Mouse (Mus musculus): ENCODE measurements around the gene Mc1r. TPM values are rescaled to one million over a fixed set of nuclear protein-coding genes. Genes with fewer than 3 reads are reported as not detected.

The Mc1r gene
- polyA plus RNA-seq, 1 experiment = 0.01 TPM

DNA sequence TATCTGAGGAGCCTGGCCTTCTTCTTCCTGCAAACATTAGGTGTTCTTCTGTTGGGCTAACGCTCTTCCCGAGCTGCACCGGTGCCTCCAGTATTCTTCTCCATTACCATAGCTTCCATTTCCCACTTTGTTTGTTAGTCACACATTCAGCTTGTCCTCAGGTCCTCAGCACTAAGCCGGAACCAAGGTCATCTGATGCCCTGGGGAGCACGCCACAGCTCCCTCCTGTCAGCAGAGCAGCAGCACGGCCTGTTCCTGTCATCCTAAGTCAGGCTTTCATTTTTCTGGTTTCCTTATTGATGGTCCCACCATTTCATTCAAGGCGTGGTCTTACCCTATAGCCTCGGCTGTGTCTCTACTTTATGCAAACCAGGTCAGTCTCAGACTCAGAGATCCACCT, 19.1 kb upstream of the Mc1r start:
- peaks cover 95% of the 10 kb centered on the region for H3K36me3 ChIP-seq (ENCODE audit: control insufficient read depth, insufficient read depth)
- no peaks in the 10 kb centered on the region for H3K79me3 ChIP-seq (ENCODE audit: low read depth)
- H3K79me2 ChIP-seq (ENCODE audit: control insufficient read depth, insufficient read depth) = no peaks in the 10 kb centered on the region
- no peak for TF ChIP-seq MAX (IDR thresholded peaks at IDR 0.05)
- TF ChIP-seq MYOD1 (IDR thresholded peaks at IDR 0.05; ENCODE audit: control insufficient read depth, insufficient read length, low read depth) = no peak
- no peak for TF ChIP-seq MYOG (IDR thresholded peaks at IDR 0.05; ENCODE audit: control insufficient read depth, extremely low read depth, insufficient read length)
- TF ChIP-seq FOSL1 (IDR thresholded peaks at IDR 0.05; ENCODE audit: insufficient read depth, low read length, poor library complexity, severe bottlenecking) = no peak
- no peak overlapping the region for H3ac ChIP-seq (ENCODE audit: control insufficient read depth, insufficient read length, low read depth)
- H3K27me3 ChIP-seq (ENCODE audit: control insufficient read depth, insufficient read depth, insufficient read length) = no peaks in the 10 kb centered on the region
- H3K4me3 ChIP-seq (ENCODE audit: insufficient read depth, poor library complexity, severe bottlenecking) = no peak overlapping the region

DNA sequence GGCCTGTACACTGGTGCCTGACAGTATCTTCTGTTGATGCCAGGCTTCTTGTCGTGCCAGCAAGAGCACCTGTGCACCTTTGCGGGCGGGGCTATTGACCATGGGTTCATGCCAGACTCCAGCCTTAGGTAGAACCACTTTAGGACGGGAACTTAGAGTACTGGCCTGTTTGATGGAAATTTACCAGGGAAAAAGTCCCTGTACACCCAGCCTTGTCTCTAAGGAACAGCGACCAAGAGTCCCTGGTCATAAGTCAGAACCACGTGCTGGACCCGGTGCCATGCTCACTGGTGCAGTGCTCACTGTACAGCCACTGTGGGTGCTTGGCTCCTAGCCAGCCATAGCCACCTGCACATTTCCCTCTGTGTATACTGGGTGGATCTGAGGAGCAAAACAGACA, 17.9 kb upstream of the Mc1r start:
- no peak overlapping the region for H3K4me3 ChIP-seq (ENCODE audit: insufficient read depth, poor library complexity, severe bottlenecking)
- no peak for TF ChIP-seq CEBPB (IDR thresholded peaks at IDR 0.05; ENCODE audit: low read depth)
- no peak for TF ChIP-seq CTCF (IDR thresholded peaks at IDR 0.05; ENCODE audit: control insufficient read depth, insufficient read depth, insufficient read length)
- TF ChIP-seq USF1 (IDR thresholded peaks at IDR 0.05; ENCODE audit: low read depth) = no peak
- no peak for TF ChIP-seq FOSL1 (IDR thresholded peaks at IDR 0.05; ENCODE audit: insufficient read depth, low read length, poor library complexity, severe bottlenecking)
- TF ChIP-seq MYOG (IDR thresholded peaks at IDR 0.05; ENCODE audit: control insufficient read depth, extremely low read depth, insufficient read length) = no peak
- no peak for TF ChIP-seq MAX (IDR thresholded peaks at IDR 0.05)
- TF ChIP-seq MYOD1 (IDR thresholded peaks at IDR 0.05; ENCODE audit: control insufficient read depth, insufficient read length, low read depth) = no peak
- H3K36me3 ChIP-seq (ENCODE audit: control insufficient read depth, insufficient read depth) = peaks cover 96% of the 10 kb centered on the region
- no peaks in the 10 kb centered on the region for H3K79me3 ChIP-seq (ENCODE audit: low read depth)
- no peak overlapping the region for H3ac ChIP-seq (ENCODE audit: control insufficient read depth, insufficient read length, low read depth)
- H3K27me3 ChIP-seq (ENCODE audit: control insufficient read depth, insufficient read depth, insufficient read length) = no peaks in the 10 kb centered on the region
- H3K79me2 ChIP-seq (ENCODE audit: control insufficient read depth, insufficient read depth) = no peaks in the 10 kb centered on the region

DNA sequence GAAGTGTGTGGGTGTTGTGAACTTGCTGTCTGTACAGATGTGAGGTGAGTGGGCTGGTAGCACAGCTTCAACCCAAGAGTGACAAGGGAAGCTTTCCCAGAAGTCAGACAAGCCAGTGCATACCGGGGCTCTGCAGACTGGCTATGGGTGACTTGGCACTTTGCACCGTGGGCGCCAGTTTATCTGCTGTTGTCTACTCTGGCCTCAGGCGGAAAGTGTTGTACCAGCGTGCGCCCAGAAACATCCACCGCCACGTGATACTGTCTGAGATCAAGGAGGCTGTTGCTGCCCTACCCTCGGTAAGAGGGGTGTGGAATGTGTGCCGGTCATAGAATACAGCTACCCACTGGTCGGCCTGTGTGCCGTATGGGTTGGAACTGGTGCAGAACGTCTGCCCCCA, 8.6 kb upstream of the Mc1r start:
- no peak overlapping the region for H3ac ChIP-seq (ENCODE audit: control insufficient read depth, insufficient read length, low read depth)
- H3K36me3 ChIP-seq (ENCODE audit: control insufficient read depth, insufficient read depth) = peaks cover 81% of the 10 kb centered on the region
- no peak overlapping the region for H3K4me3 ChIP-seq (ENCODE audit: insufficient read depth, poor library complexity, severe bottlenecking)
- no peaks in the 10 kb centered on the region for H3K27me3 ChIP-seq (ENCODE audit: control insufficient read depth, insufficient read depth, insufficient read length)
- no peaks in the 10 kb centered on the region for H3K79me3 ChIP-seq (ENCODE audit: low read depth)
- TF ChIP-seq CTCF (IDR thresholded peaks at IDR 0.05; ENCODE audit: control insufficient read depth, insufficient read depth, insufficient read length) (no peak), CEBPB (IDR thresholded peaks at IDR 0.05; ENCODE audit: low read depth) (no peak), MAX (IDR thresholded peaks at IDR 0.05) (no peak), MYOD1 (IDR thresholded peaks at IDR 0.05; ENCODE audit: control insufficient read depth, insufficient read length, low read depth) (no peak), USF1 (IDR thresholded peaks at IDR 0.05; ENCODE audit: low read depth) (no peak), MYOG (IDR thresholded peaks at IDR 0.05; ENCODE audit: control insufficient read depth, extremely low read depth, insufficient read length) (no peak), FOSL1 (IDR thresholded peaks at IDR 0.05; ENCODE audit: insufficient read depth, low read length, poor library complexity, severe bottlenecking) (no peak)
- no peaks in the 10 kb centered on the region for H3K79me2 ChIP-seq (ENCODE audit: control insufficient read depth, insufficient read depth)

DNA sequence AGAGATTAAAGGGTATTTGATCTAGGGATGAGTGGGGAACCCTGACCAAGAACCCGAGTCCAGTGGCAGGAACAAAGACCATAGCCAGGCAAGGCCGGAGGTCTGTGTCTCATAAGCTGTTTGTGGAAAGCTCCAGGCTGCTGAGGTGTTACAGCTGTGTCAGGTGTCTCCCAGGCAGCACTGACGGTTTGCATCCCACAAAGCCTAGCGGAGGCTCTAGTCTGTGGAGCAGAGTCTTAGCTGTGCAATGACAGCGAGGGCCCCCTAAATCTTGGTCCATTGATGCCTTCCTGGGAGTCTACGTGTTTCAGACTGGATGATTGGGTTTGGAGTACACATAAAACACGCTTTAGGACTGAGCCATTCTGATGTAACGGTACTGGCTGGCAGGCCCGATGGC, 5.0 kb upstream of the Mc1r start:
- H3ac ChIP-seq (ENCODE audit: control insufficient read depth, insufficient read length, low read depth) = no peak overlapping the region
- no peak overlapping the region for H3K4me3 ChIP-seq (ENCODE audit: insufficient read depth, poor library complexity, severe bottlenecking)
- no peaks in the 10 kb centered on the region for H3K79me2 ChIP-seq (ENCODE audit: control insufficient read depth, insufficient read depth)
- H3K79me3 ChIP-seq (ENCODE audit: low read depth) = no peaks in the 10 kb centered on the region
- TF ChIP-seq CEBPB (IDR thresholded peaks at IDR 0.05; ENCODE audit: low read depth) (no peak), MAX (IDR thresholded peaks at IDR 0.05) (no peak), CTCF (IDR thresholded peaks at IDR 0.05; ENCODE audit: control insufficient read depth, insufficient read depth, insufficient read length) (no peak), MYOD1 (IDR thresholded peaks at IDR 0.05; ENCODE audit: control insufficient read depth, insufficient read length, low read depth) (no peak), FOSL1 (IDR thresholded peaks at IDR 0.05; ENCODE audit: insufficient read depth, low read length, poor library complexity, severe bottlenecking) (no peak), MYOG (IDR thresholded peaks at IDR 0.05; ENCODE audit: control insufficient read depth, extremely low read depth, insufficient read length) (no peak), USF1 (IDR thresholded peaks at IDR 0.05; ENCODE audit: low read depth) (no peak)
- H3K27me3 ChIP-seq (ENCODE audit: control insufficient read depth, insufficient read depth, insufficient read length) = no peaks in the 10 kb centered on the region
- H3K36me3 ChIP-seq (ENCODE audit: control insufficient read depth, insufficient read depth) = peaks cover 55% of the 10 kb centered on the region

DNA sequence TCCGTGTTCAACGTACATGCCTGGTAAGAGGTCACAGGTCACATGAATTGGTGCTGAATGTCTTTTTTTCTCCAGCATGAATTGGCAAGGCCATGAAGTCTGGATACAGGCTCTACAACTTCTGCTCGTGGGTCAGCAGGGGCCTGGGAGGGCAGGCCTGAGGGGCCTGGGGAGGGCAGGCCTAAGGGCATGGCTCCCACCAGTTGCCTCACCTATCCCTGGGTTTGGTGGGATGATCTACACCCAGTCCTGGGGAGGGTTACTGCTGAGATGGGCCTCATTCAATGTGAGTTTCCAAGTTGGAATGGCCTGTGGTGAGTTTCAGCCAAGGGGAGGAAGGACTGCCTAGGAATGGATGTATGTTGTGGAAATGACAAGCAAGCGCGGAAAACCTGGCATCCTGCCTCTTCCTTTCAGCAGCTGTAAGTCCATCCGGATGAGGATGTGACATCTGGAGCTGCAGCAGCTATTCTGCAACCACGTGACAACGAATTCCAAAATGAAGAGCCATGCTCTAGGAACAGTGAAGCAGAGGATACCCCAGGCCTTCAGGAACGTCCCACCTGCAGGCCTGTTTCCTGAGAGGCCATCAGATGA, 4.1 kb upstream of the Mc1r start:
- TF ChIP-seq USF1 (IDR thresholded peaks at IDR 0.05; ENCODE audit: low read depth) (no peak), CTCF (IDR thresholded peaks at IDR 0.05; ENCODE audit: control insufficient read depth, insufficient read depth, insufficient read length) (no peak), MAX (IDR thresholded peaks at IDR 0.05) (no peak), MYOD1 (IDR thresholded peaks at IDR 0.05; ENCODE audit: control insufficient read depth, insufficient read length, low read depth) (no peak), FOSL1 (IDR thresholded peaks at IDR 0.05; ENCODE audit: insufficient read depth, low read length, poor library complexity, severe bottlenecking) (no peak), CEBPB (IDR thresholded peaks at IDR 0.05; ENCODE audit: low read depth) (no peak), MYOG (IDR thresholded peaks at IDR 0.05; ENCODE audit: control insufficient read depth, extremely low read depth, insufficient read length) (no peak)
- Histone ChIP-seq H3ac (ENCODE audit: control insufficient read depth, insufficient read length, low read depth) (no peak overlapping the region), H3K79me2 (ENCODE audit: control insufficient read depth, insufficient read depth) (no peaks in the 10 kb centered on the region), H3K27me3 (ENCODE audit: control insufficient read depth, insufficient read depth, insufficient read length) (no peaks in the 10 kb centered on the region), H3K4me3 (ENCODE audit: insufficient read depth, poor library complexity, severe bottlenecking) (no peak overlapping the region), H3K36me3 (ENCODE audit: control insufficient read depth, insufficient read depth) (peaks cover 47% of the 10 kb centered on the region), H3K79me3 (ENCODE audit: low read depth) (no peaks in the 10 kb centered on the region)

DNA sequence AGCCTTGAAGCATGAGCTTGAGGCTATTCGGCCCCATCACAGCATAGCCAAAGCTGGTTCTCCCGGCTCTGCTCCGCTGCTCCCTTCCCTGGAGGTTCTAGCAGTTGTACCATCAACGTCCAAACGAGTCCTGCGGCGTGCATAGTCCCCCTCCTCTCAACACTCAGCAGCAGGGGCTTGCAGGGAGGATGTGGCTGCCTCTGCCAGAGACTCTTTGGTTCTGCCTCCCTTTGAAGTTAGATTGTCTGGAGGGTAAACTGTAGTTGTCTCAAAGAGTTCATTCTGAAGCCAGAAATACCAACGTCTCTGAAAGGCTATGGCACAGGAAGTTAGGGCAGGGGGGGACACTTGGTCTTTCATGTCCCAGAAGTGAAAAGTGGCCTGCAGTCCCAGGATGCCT, 2.4 kb upstream of the Mc1r start:
- TF ChIP-seq MYOG (IDR thresholded peaks at IDR 0.05; ENCODE audit: control insufficient read depth, extremely low read depth, insufficient read length) = no peak
- no peak for TF ChIP-seq MYOD1 (IDR thresholded peaks at IDR 0.05; ENCODE audit: control insufficient read depth, insufficient read length, low read depth)
- TF ChIP-seq CTCF (IDR thresholded peaks at IDR 0.05; ENCODE audit: control insufficient read depth, insufficient read depth, insufficient read length) = no peak
- no peak for TF ChIP-seq CEBPB (IDR thresholded peaks at IDR 0.05; ENCODE audit: low read depth)
- TF ChIP-seq USF1 (IDR thresholded peaks at IDR 0.05; ENCODE audit: low read depth) = no peak
- no peak for TF ChIP-seq MAX (IDR thresholded peaks at IDR 0.05)
- TF ChIP-seq FOSL1 (IDR thresholded peaks at IDR 0.05; ENCODE audit: insufficient read depth, low read length, poor library complexity, severe bottlenecking) = no peak
- no peaks in the 10 kb centered on the region for H3K79me3 ChIP-seq (ENCODE audit: low read depth)
- H3K4me3 ChIP-seq (ENCODE audit: insufficient read depth, poor library complexity, severe bottlenecking) = no peak overlapping the region
- no peak overlapping the region for H3ac ChIP-seq (ENCODE audit: control insufficient read depth, insufficient read length, low read depth)
- peaks cover 30% of the 10 kb centered on the region for H3K36me3 ChIP-seq (ENCODE audit: control insufficient read depth, insufficient read depth)
- H3K79me2 ChIP-seq (ENCODE audit: control insufficient read depth, insufficient read depth) = no peaks in the 10 kb centered on the region
- H3K27me3 ChIP-seq (ENCODE audit: control insufficient read depth, insufficient read depth, insufficient read length) = no peaks in the 10 kb centered on the region

All from C2C12 (cell line).